19 mouse cellular contexts compared by ENCODE assay signal in genomic region chr17:12727748-12728147, GRCm38 (mm10). TPM values are rescaled to one million over a fixed set of nuclear protein-coding genes. Genes with fewer than 3 reads are reported as not detected.
DNase-seq lines count a peak whose midpoint lies in the region; ATAC-seq lines count a peak whose summit lies in the region.
"Had no signal": no experiment of that assay in that cellular context is flagged by ENCODE, and none has a peak within 500 bp of the region (broad histone marks: within the 10 kb centered on the region; RNA-seq: fewer than 3 reads in every experiment).

No protein-coding gene starts in this region.

- H3K9ac ChIP-seq in heart, embryonic 15.5 days, result no peak overlapping the region
- H3K9ac ChIP-seq: heart, embryonic 12.5 days; hindbrain, embryonic 14.5 days had no signal

- no peaks in the 10 kb centered on the region for H3K9me3 ChIP-seq in heart, embryonic 15.5 days (replicated peaks)
- H3K9me3 ChIP-seq in limb, embryonic 10.5 days (replicated peaks), result no peaks in the 10 kb centered on the region
- H3K9me3 ChIP-seq: embryonic facial prominence, embryonic 10.5 days; heart, embryonic 12.5 days; hindbrain, embryonic 10.5 days had no signal

- no peak overlapping the region for H3K4me2 ChIP-seq in heart, embryonic 15.5 days
- H3K4me2 ChIP-seq: heart, embryonic 12.5 days; hindbrain, embryonic 14.5 days had no signal

- DNase-seq in heart, postnatal 4 days, result no peak
- DNase-seq in limb, embryonic 10.5 days (ENCODE audit: low spot score), result no peak
- DNase-seq in cerebellum, postnatal 36 days, result no peak
- DNase-seq in thymus, postnatal 10 days (ENCODE audit: low spot score in 2 of 2), result no peak
- DNase-seq: adrenal gland, postnatal 14 days; cerebellum, adult 9-11 months; gastrocnemius, postnatal 10 days; heart, adult 18-20 months; heart, postnatal 14 days had no signal

- ATAC-seq in heart, embryonic 15.5 days (replicated peaks; ENCODE audit: insufficient number of reproducible peaks, insufficient read depth, low FRiP score, low read depth), result no peak
- peak; percentile 79 for ATAC-seq in activated CD4-positive, CD25-positive, alpha-beta regulatory T cell, adult 4 months
- ATAC-seq: forebrain, embryonic 14.5 days; intestine, postnatal 0 days had no signal

- no peaks in the 10 kb centered on the region for H3K27me3 ChIP-seq in heart, embryonic 15.5 days
- no peaks in the 10 kb centered on the region for H3K27me3 ChIP-seq in limb, embryonic 10.5 days (ENCODE audit: low read depth, poor library complexity, severe bottlenecking)
- H3K27me3 ChIP-seq: heart, embryonic 12.5 days had no signal

- peak overlapping the region; percentile 83 for H3K27ac ChIP-seq in heart, embryonic 15.5 days
- H3K27ac ChIP-seq in limb, embryonic 10.5 days, result 0 out of 2 replicates have a peak overlapping the region, but pooled peaks have one; percentile 1
- H3K27ac ChIP-seq: embryonic facial prominence, embryonic 10.5 days; hindbrain, embryonic 10.5 days; hindbrain, embryonic 14.5 days had no signal

- no peak overlapping the region for H3K4me3 ChIP-seq in heart, embryonic 15.5 days
- H3K4me3 ChIP-seq in limb, embryonic 10.5 days, result no peak overlapping the region
- H3K4me3 ChIP-seq: embryonic facial prominence, embryonic 10.5 days; heart, embryonic 12.5 days; hindbrain, embryonic 10.5 days had no signal

- H3K36me3 ChIP-seq in heart, embryonic 15.5 days, result peaks cover 39% of the 10 kb centered on the region
- peaks cover 81% of the 10 kb centered on the region for H3K36me3 ChIP-seq in limb, embryonic 10.5 days

- WGBS in heart, embryonic 15.5 days, result 71% methylated on average over 3 of the region's 3 CpGs
- 84% methylated on average over 3 of the region's 3 CpGs for WGBS in limb, embryonic 10.5 days

- H3K4me1 ChIP-seq in heart, embryonic 15.5 days (replicated peaks), result peaks cover 73% of the 10 kb centered on the region
- peaks cover 57% of the 10 kb centered on the region for H3K4me1 ChIP-seq in limb, embryonic 10.5 days

RNA-seq across cellular contexts. Expression of gene Igf2r, which starts 41.7 kb away (rescaled TPM):
- polyA plus RNA-seq in heart, embryonic 15.5 days (2015; fragmentation: Nextera tagmentation; extraction: Ambion mirVana), result 121 and 127 TPM in 2 replicates
- total RNA-seq in heart, postnatal 4 days (2021), result 100 to 1,000 TPM; 318 TPM
- 10 to 100 TPM; 23.9 to 33.2 TPM for polyA plus RNA-seq in activated CD4-positive, CD25-positive, alpha-beta regulatory T cell, adult 4 months (2017; shearing (Covaris generic))
- 30.3 and 35.6 TPM in 2 replicates for polyA plus RNA-seq in limb, embryonic 10.5 days (2016; fragmentation: Nextera tagmentation; extraction: Ambion mirVana)

RNA-seq across cellular contexts. Expression of gene Slc22a1, which starts 52.1 kb away (rescaled TPM):
- 30.5 and 51.0 TPM in 2 replicates for polyA plus RNA-seq in heart, embryonic 15.5 days (2015; fragmentation: Nextera tagmentation; extraction: Ambion mirVana)
- total RNA-seq in heart, postnatal 4 days (2021), result 10 to 100 TPM; 10.3 to 13.9 TPM
- polyA plus RNA-seq in activated CD4-positive, CD25-positive, alpha-beta regulatory T cell, adult 4 months (2017; shearing (Covaris generic)), result under 1 TPM in 1 of 2 experiments, not detected in 1; 0.81 TPM
- not detected in 2 replicates for polyA plus RNA-seq in limb, embryonic 10.5 days (2016; fragmentation: Nextera tagmentation; extraction: Ambion mirVana)
- total RNA-seq: gastrocnemius, postnatal 10 days; gastrocnemius, postnatal 4 days; MEL had no signal
- polyA plus RNA-seq: embryonic facial prominence, embryonic 10.5 days; forebrain, embryonic 14.5 days; hindbrain, embryonic 10.5 days; hindbrain, embryonic 14.5 days had no signal

Comparison
In these comparisons a context has a peak if more than half of its experiments do, and no peak if none do; other contexts are left out.
1. RNA of gene Slc22a1, which starts 52.1 kb away (polyA plus RNA-seq): 30.5 to 51.0 TPM in heart, embryonic 15.5 days; 0.81 TPM in activated CD4-positive, CD25-positive, alpha-beta regulatory T cell, adult 4 months and not detected in limb, embryonic 10.5 days; every median in the first group is over 10 times any median in the second.